Mouse (Mus musculus): ENCODE data around the gene Gm11127.
"Not testable (repeated sequence)": the region's sequence is repeated elsewhere in the genome, so short reads cannot be mapped to it uniquely, and the experiment has no call there.

- TF ChIP-seq POLR2A (IDR thresholded peaks at IDR 0.05; ENCODE audit: borderline replicate concordance, insufficient read depth, low read length) = not testable (repeated sequence)
- peak; percentile 45; the same call in 1 of the 2 replicates for TF ChIP-seq CTCF (IDR thresholded peaks at IDR 0.05; ENCODE audit: borderline replicate concordance, insufficient read depth, low read depth, low read length)
Observed at GRCm38 (mm10) chr17:36035010-36035638, 23.0 kb downstream of the Gm11127 start.
